Mouse (Mus musculus): ENCODE measurements at regions not wholly inside any gene's neighbourhood (a gene's known extent, or its start where the extent isn't known, plus 50 kb on each side); places are given as distances from the start of the nearest gene placed in this dataset.

GRCm38 (mm10) chr3:56859841-56860240 lies 441.9 kb downstream of the Tm4sf1 start:
- Histone ChIP-seq H3K36me3 (no peaks in the 10 kb centered on the region), H3K27me3 (no peaks in the 10 kb centered on the region), H3K4me1 (no peaks in the 10 kb centered on the region), H3K27ac (replicated peaks) (peak overlapping the region; percentile 64; the same call in 1 of the 2 replicates), H3K9ac (replicated peaks) (no peak overlapping the region), H3K4me3 (no peak overlapping the region), H3K4me2 (replicated peaks) (no peak overlapping the region), H3K9me3 (no peaks in the 10 kb centered on the region)
- 0 out of 2 replicates have a peak, but pooled peaks have one; percentile 19 for ATAC-seq (ENCODE audit: low FRiP score, low read depth)
- WGBS = 92% methylated on average over 9 of the region's 9 CpGs

DNA sequence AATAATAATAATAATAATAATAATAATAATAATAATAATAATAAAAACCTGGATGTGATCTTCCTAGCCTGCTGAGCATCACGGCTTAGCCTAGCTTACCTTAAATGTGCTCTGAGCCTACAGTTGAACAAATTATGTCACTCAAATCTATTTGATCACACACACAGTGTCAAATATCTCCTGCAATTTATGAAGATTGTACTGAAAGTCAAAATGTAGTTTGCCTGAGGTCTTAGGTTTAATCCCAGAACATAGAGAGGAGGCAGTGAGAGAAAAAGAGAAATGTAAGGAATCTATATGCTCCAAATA lies 456.4 kb downstream of the Tm4sf1 start:
- no peak overlapping the region for H3K4me2 ChIP-seq (replicated peaks)
- no peak overlapping the region for H3K4me3 ChIP-seq
- H3K9ac ChIP-seq (replicated peaks) = no peak overlapping the region
- H3K27me3 ChIP-seq = no peaks in the 10 kb centered on the region
- WGBS = 84% methylated on average over 1 of the region's 1 CpGs
- H3K36me3 ChIP-seq = no peaks in the 10 kb centered on the region
- H3K9me3 ChIP-seq = no peaks in the 10 kb centered on the region
- H3K27ac ChIP-seq (replicated peaks) = peak overlapping the region; percentile 69
- H3K4me1 ChIP-seq = peaks cover 11% of the 10 kb centered on the region
- ATAC-seq (ENCODE audit: low FRiP score, low read depth) = 0 out of 2 replicates have a peak, but pooled peaks have one; percentile 20

GRCm38 (mm10) chr3:56844681-56845461 lies 456.9 kb downstream of the Tm4sf1 start:
- Histone ChIP-seq H3K36me3 (no peaks in the 10 kb centered on the region), H3K4me1 (peaks cover 11% of the 10 kb centered on the region), H3K4me2 (replicated peaks) (peak overlapping the region; percentile 35), H3K9ac (replicated peaks) (no peak overlapping the region), H3K27me3 (no peaks in the 10 kb centered on the region), H3K9me3 (no peaks in the 10 kb centered on the region), H3K27ac (replicated peaks) (peak overlapping the region; percentile 69), H3K4me3 (no peak overlapping the region)
- WGBS = 29% methylated on average over 6 of the region's 6 CpGs
- peak; percentile 96 for ATAC-seq (ENCODE audit: low FRiP score, low read depth)

GRCm38 (mm10) chr3:56837176-56837575 lies 464.6 kb downstream of the Tm4sf1 start:
- Histone ChIP-seq H3K27me3 (no peaks in the 10 kb centered on the region), H3K9me3 (no peaks in the 10 kb centered on the region), H3K9ac (replicated peaks) (no peak overlapping the region), H3K27ac (replicated peaks) (no peak overlapping the region), H3K4me2 (replicated peaks) (no peak overlapping the region), H3K36me3 (no peaks in the 10 kb centered on the region), H3K4me3 (no peak overlapping the region), H3K4me1 (no peaks in the 10 kb centered on the region)
- WGBS = 93% methylated on average over 3 of the region's 3 CpGs
- ATAC-seq (ENCODE audit: low FRiP score, low read depth) = no peak

GRCm38 (mm10) chr3:56830315-56831097 lies 471.3 kb downstream of the Tm4sf1 start:
- H3K4me3 ChIP-seq = no peak overlapping the region
- no peaks in the 10 kb centered on the region for H3K36me3 ChIP-seq
- H3K27ac ChIP-seq (replicated peaks) = no peak overlapping the region
- H3K9me3 ChIP-seq = no peaks in the 10 kb centered on the region
- 68% methylated on average over 4 of the region's 4 CpGs for WGBS
- H3K4me1 ChIP-seq = no peaks in the 10 kb centered on the region
- no peak for ATAC-seq (ENCODE audit: low FRiP score, low read depth)
- H3K9ac ChIP-seq (replicated peaks) = no peak overlapping the region
- no peaks in the 10 kb centered on the region for H3K27me3 ChIP-seq
- no peak overlapping the region for H3K4me2 ChIP-seq (replicated peaks)

DNA sequence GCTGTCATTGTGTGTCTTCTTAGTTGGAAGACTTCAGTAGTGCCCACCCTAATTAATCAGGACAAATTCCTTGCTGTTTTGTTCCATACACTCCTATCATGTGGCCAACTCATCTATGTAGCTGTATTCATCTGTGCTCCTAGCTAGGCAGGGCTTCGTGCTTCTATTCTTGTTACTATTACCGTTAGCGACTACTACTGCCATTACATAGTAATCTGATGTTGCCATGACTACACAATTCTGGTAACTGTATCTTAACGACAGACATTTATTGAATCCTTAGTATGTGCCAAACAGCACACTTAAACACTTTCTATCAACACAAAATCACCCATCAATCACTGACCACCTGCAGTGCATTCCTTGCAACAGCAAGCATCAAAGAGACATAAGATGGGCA lies 477.6 kb downstream of the Tm4sf1 start:
- Histone ChIP-seq H3K36me3 (no peaks in the 10 kb centered on the region), H3K4me3 (no peak overlapping the region), H3K4me1 (no peaks in the 10 kb centered on the region), H3K9me3 (no peaks in the 10 kb centered on the region), H3K4me2 (replicated peaks) (no peak overlapping the region), H3K27me3 (no peaks in the 10 kb centered on the region), H3K9ac (replicated peaks) (no peak overlapping the region), H3K27ac (replicated peaks) (no peak overlapping the region)
- no peak for ATAC-seq (ENCODE audit: low FRiP score, low read depth)
- 87% methylated on average over 4 of the region's 4 CpGs for WGBS

DNA sequence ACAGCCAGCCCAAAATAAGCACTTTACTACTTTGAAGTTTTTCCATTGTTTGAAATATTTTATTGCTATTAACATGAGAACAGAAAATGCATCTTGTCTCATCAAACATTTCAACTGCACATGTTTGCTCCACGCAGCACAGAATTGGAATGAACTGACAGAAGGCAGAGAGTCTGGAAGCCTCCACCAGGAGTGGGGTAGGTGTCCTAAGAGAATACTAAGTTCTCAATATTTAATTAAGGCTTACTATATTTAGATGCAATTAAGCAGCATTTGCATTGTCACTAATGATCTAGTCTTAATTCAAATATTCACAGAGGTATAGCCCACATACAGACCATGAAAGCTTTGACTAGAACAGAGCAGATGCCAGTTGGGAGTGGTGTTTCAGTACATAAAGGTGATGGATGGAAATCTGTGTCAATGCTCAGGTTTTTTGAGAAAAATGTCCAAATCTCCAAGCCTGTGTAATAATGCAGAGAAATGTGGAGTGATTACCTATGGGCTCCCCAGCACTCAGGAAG lies 491.2 kb downstream of the Tm4sf1 start:
- Histone ChIP-seq H3K9ac (replicated peaks) (no peak overlapping the region), H3K4me1 (no peaks in the 10 kb centered on the region)

GRCm38 (mm10) chr3:56793054-56793453 lies 508.7 kb downstream of the Tm4sf1 start:
- no peak overlapping the region for H3K4me3 ChIP-seq
- 65% methylated on average over 1 of the region's 1 CpGs for WGBS
- no peak overlapping the region for H3K9ac ChIP-seq (replicated peaks)
- no peak for ATAC-seq (ENCODE audit: low FRiP score, low read depth)
- no peak overlapping the region for H3K4me2 ChIP-seq (replicated peaks)
- H3K27me3 ChIP-seq = no peaks in the 10 kb centered on the region
- H3K36me3 ChIP-seq = no peaks in the 10 kb centered on the region
- no peaks in the 10 kb centered on the region for H3K4me1 ChIP-seq
- H3K27ac ChIP-seq (replicated peaks) = no peak overlapping the region
- H3K9me3 ChIP-seq = no peaks in the 10 kb centered on the region

More for the DNA sequence above, 491.2 kb downstream of the Tm4sf1 start:
- Histone ChIP-seq H3K4me3 (no peak overlapping the region), H3K9me3 (no peaks in the 10 kb centered on the region), H3K4me2 (replicated peaks) (no peak overlapping the region), H3K27ac (replicated peaks) (no peak overlapping the region), H3K36me3 (no peaks in the 10 kb centered on the region), H3K27me3 (no peaks in the 10 kb centered on the region)
- no peak for ATAC-seq (ENCODE audit: low FRiP score, low read depth)
- WGBS = 85% methylated on average over 1 of the region's 1 CpGs

- Histone ChIP-seq H3K9me3 (no peaks in the 10 kb centered on the region), H3K27ac (replicated peaks) (no peak overlapping the region), H3K36me3 (no peaks in the 10 kb centered on the region), H3K9ac (replicated peaks) (no peak overlapping the region), H3K4me3 (no peak overlapping the region), H3K4me2 (replicated peaks) (no peak overlapping the region), H3K27me3 (no peaks in the 10 kb centered on the region), H3K4me1 (no peaks in the 10 kb centered on the region)
- WGBS = 53% methylated on average over 3 of the region's 3 CpGs
- no peak for ATAC-seq (ENCODE audit: low FRiP score, low read depth)
Measured at GRCm38 (mm10) chr3:56789155-56789554, 512.6 kb downstream of the Tm4sf1 start.

DNA sequence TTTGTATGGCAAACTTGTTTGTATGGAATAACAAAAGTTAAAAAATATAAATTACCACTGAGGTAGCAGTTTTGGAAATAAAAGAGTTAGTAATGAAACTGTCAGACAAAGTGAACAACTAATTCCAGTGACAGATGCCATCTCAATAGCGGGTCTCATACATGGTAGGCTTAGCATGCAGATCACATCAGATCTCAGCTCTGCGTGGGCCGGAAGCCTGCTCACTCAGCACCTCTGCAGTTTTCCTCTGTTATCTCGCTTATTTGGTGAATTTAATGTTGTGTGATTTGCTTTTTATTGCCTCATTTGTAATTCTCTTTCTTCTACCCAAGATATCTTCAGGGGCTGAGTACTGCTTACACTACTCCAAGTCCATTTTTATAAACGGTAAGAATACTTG lies 527.9 kb downstream of the Tm4sf1 start:
- no peak for ATAC-seq (ENCODE audit: low FRiP score, low read depth)
- 89% methylated on average over 5 of the region's 5 CpGs for WGBS
- Histone ChIP-seq H3K4me1 (no peaks in the 10 kb centered on the region), H3K9me3 (no peaks in the 10 kb centered on the region), H3K27me3 (no peaks in the 10 kb centered on the region), H3K4me3 (no peak overlapping the region), H3K4me2 (replicated peaks) (no peak overlapping the region), H3K36me3 (no peaks in the 10 kb centered on the region), H3K27ac (replicated peaks) (no peak overlapping the region), H3K9ac (replicated peaks) (no peak overlapping the region)

- 41% methylated on average over 2 of the region's 2 CpGs for WGBS
- Histone ChIP-seq H3K4me2 (replicated peaks) (no peak overlapping the region), H3K27me3 (no peaks in the 10 kb centered on the region), H3K4me3 (no peak overlapping the region), H3K4me1 (no peaks in the 10 kb centered on the region), H3K27ac (replicated peaks) (no peak overlapping the region), H3K36me3 (no peaks in the 10 kb centered on the region), H3K9me3 (no peaks in the 10 kb centered on the region), H3K9ac (replicated peaks) (no peak overlapping the region)
- peak; percentile 78; the same call in 1 of the 2 replicates for ATAC-seq (ENCODE audit: low FRiP score, low read depth)
Measured at GRCm38 (mm10) chr3:56770225-56770624, 531.6 kb downstream of the Tm4sf1 start.

- Histone ChIP-seq H3K4me1 (no peaks in the 10 kb centered on the region), H3K9me3 (no peaks in the 10 kb centered on the region), H3K4me2 (replicated peaks) (no peak overlapping the region), H3K4me3 (no peak overlapping the region), H3K9ac (replicated peaks) (no peak overlapping the region), H3K27ac (replicated peaks) (no peak overlapping the region), H3K36me3 (no peaks in the 10 kb centered on the region), H3K27me3 (no peaks in the 10 kb centered on the region)
- ATAC-seq (ENCODE audit: low FRiP score, low read depth) = no peak
- WGBS = 88% methylated on average over 3 of the region's 3 CpGs
Measured at GRCm38 (mm10) chr3:56767133-56767532, 534.7 kb downstream of the Tm4sf1 start.

Measured in midbrain, embryonic 12.5 days (tissue).